9 mouse cellular contexts compared by ENCODE assay signal in genomic region chr7:141429840-141430584, GRCm38 (mm10). TPM values are rescaled to one million over a fixed set of nuclear protein-coding genes. Genes with fewer than 3 reads are reported as not detected.
DNase-seq lines count a peak whose midpoint lies in the region; ATAC-seq and TF ChIP-seq lines count a peak whose summit lies in the region.
"Had no signal": no experiment of that assay in that cellular context is flagged by ENCODE, and none has a peak within 500 bp of the region (broad histone marks: within the 10 kb centered on the region; RNA-seq: fewer than 3 reads in every experiment).

No protein-coding gene starts in this region.

- H3K9ac ChIP-seq in kidney, embryonic 15.5 days: 0 out of 2 replicates have a peak overlapping the region, but pooled peaks have one; percentile 10
- H3K9ac ChIP-seq in forebrain, postnatal 0 days: peak overlapping the region; percentile 71; the same call in 1 of the 2 replicates
- no peak overlapping the region for H3K9ac ChIP-seq in midbrain, embryonic 11.5 days (ENCODE audit: low read length)
- H3K9ac ChIP-seq: lung, embryonic 15.5 days had no signal

- 61% methylated on average over 9 of the region's 9 CpGs for WGBS in kidney, embryonic 15.5 days
- 65% methylated on average over 9 of the region's 9 CpGs for WGBS in forebrain, postnatal 0 days
- WGBS in midbrain, embryonic 11.5 days: 64% methylated on average over 9 of the region's 9 CpGs

- H3K4me3 ChIP-seq in kidney, embryonic 15.5 days (replicated peaks): no peak overlapping the region
- H3K4me3 ChIP-seq in forebrain, postnatal 0 days (ENCODE audit: low read depth, low read length): peak overlapping the region; percentile 45; the same call in 1 of the 2 replicates
- no peak overlapping the region for H3K4me3 ChIP-seq in midbrain, embryonic 11.5 days (ENCODE audit: low read depth, low read length)
- H3K4me3 ChIP-seq: lung, embryonic 15.5 days had no signal

- peaks cover 39% of the 10 kb centered on the region for H3K36me3 ChIP-seq in kidney, embryonic 15.5 days
- peaks cover 48% of the 10 kb centered on the region for H3K36me3 ChIP-seq in forebrain, postnatal 0 days (ENCODE audit: insufficient read depth)
- no peaks in the 10 kb centered on the region; the same call in 1 of the 2 replicates for H3K36me3 ChIP-seq in midbrain, embryonic 11.5 days (ENCODE audit: control insufficient read depth, insufficient read depth, low read length)

- peaks cover 41% of the 10 kb centered on the region for H3K4me1 ChIP-seq in kidney, embryonic 15.5 days
- H3K4me1 ChIP-seq in forebrain, postnatal 0 days (ENCODE audit: insufficient read depth): peaks cover 18% of the 10 kb centered on the region
- peaks cover 25% of the 10 kb centered on the region for H3K4me1 ChIP-seq in midbrain, embryonic 11.5 days (ENCODE audit: control insufficient read depth, insufficient read depth, low read length)

- peak overlapping the region; percentile 50 for H3K4me2 ChIP-seq in kidney, embryonic 15.5 days
- peak overlapping the region; percentile 75 for H3K4me2 ChIP-seq in forebrain, postnatal 0 days (ENCODE audit: low read depth)
- peak overlapping the region; percentile 59 for H3K4me2 ChIP-seq in midbrain, embryonic 11.5 days

- H3K9me3 ChIP-seq in kidney, embryonic 15.5 days (replicated peaks): no peaks in the 10 kb centered on the region
- H3K9me3 ChIP-seq in forebrain, postnatal 0 days (ENCODE audit: low read length): no peaks in the 10 kb centered on the region
- no peaks in the 10 kb centered on the region for H3K9me3 ChIP-seq in midbrain, embryonic 11.5 days (ENCODE audit: control insufficient read depth, low read length)
- H3K9me3 ChIP-seq: lung, embryonic 15.5 days had no signal

- no peak for DNase-seq in kidney, adult 11 months
- peak; percentile 33 to 45 for DNase-seq in cerebellum, postnatal 25 days
- DNase-seq in forebrain, postnatal 0 days: no peak
- DNase-seq in midbrain, embryonic 11.5 days (ENCODE audit: low spot score, missing footprints): peak; percentile 82
- DNase-seq in lung, postnatal 4 days: no peak
- DNase-seq in MN1 (ENCODE audit: low spot score): no peak
- no peak for DNase-seq in left cerebral cortex, adult 9 months (ENCODE audit: low spot score in 2 of 2)

- no peak for ATAC-seq in kidney, embryonic 15.5 days (replicated peaks; ENCODE audit: low FRiP score)
- no peak for ATAC-seq in forebrain, postnatal 0 days
- ATAC-seq in midbrain, embryonic 11.5 days (ENCODE audit: low FRiP score): peak; percentile 41

- H3K27ac ChIP-seq in kidney, embryonic 15.5 days: no peak overlapping the region
- 0 out of 2 replicates have a peak overlapping the region, but pooled peaks have one; percentile 77 for H3K27ac ChIP-seq in forebrain, postnatal 0 days (ENCODE audit: low read depth, low read length)
- no peak overlapping the region; the same call in 1 of the 2 replicates for H3K27ac ChIP-seq in midbrain, embryonic 11.5 days (ENCODE audit: low read depth, low read length)
- H3K27ac ChIP-seq: lung, embryonic 15.5 days had no signal

- H3K27me3 ChIP-seq in kidney, embryonic 15.5 days: no peaks in the 10 kb centered on the region
- H3K27me3 ChIP-seq in forebrain, postnatal 0 days (ENCODE audit: insufficient read depth, low read length): no peaks in the 10 kb centered on the region
- no peaks in the 10 kb centered on the region; the same call in 1 of the 2 replicates for H3K27me3 ChIP-seq in midbrain, embryonic 11.5 days (ENCODE audit: control insufficient read depth, insufficient read depth, low read length)
- H3K27me3 ChIP-seq: lung, embryonic 15.5 days had no signal

- no peak for TF ChIP-seq CTCF in forebrain, postnatal 0 days (IDR thresholded peaks at IDR 0.05; ENCODE audit: low read depth)

RNA-seq across cellular contexts. Expression of gene Cend1, which starts 0.7 kb away (rescaled TPM):
- polyA plus RNA-seq in kidney, embryonic 15.5 days (2015; fragmentation: Nextera tagmentation; extraction: Ambion mirVana): 2.6 and 3.4 TPM in 2 replicates
- 83.3 and 94.7 TPM in 2 replicates for total RNA-seq in forebrain, postnatal 0 days (2014; rRNA removed)
- 111 and 125 TPM in 2 replicates for polyA plus RNA-seq in forebrain, postnatal 0 days (2015; fragmentation: Nextera tagmentation; extraction: Ambion mirVana)
- 5.8 and 5.9 TPM in 2 replicates for polyA plus RNA-seq in midbrain, embryonic 11.5 days (2014; fragmentation: Nextera tagmentation; extraction: Ambion mirVana)

RNA-seq across cellular contexts. Expression of gene Slc25a22, which starts 7.7 kb away (rescaled TPM):
- 27.6 and 34.0 TPM in 2 replicates for polyA plus RNA-seq in kidney, embryonic 15.5 days (2015; fragmentation: Nextera tagmentation; extraction: Ambion mirVana)
- total RNA-seq in forebrain, postnatal 0 days (2014; rRNA removed): 115 and 141 TPM in 2 replicates
- 106 and 132 TPM in 2 replicates for polyA plus RNA-seq in forebrain, postnatal 0 days (2015; fragmentation: Nextera tagmentation; extraction: Ambion mirVana)
- polyA plus RNA-seq in midbrain, embryonic 11.5 days (2014; fragmentation: Nextera tagmentation; extraction: Ambion mirVana): 31.2 and 31.9 TPM in 2 replicates

RNA-seq across cellular contexts. Expression of gene Pidd1, which starts 13.8 kb away (rescaled TPM):
- 10.5 and 12.6 TPM in 2 replicates for polyA plus RNA-seq in kidney, embryonic 15.5 days (2015; fragmentation: Nextera tagmentation; extraction: Ambion mirVana)
- total RNA-seq in forebrain, postnatal 0 days (2014; rRNA removed): 2.0 and 2.2 TPM in 2 replicates
- polyA plus RNA-seq in forebrain, postnatal 0 days (2015; fragmentation: Nextera tagmentation; extraction: Ambion mirVana): 2.3 and 2.4 TPM in 2 replicates
- polyA plus RNA-seq in midbrain, embryonic 11.5 days (2014; fragmentation: Nextera tagmentation; extraction: Ambion mirVana): 7.4 and 7.8 TPM in 2 replicates

RNA-seq across cellular contexts. Expression of gene Gatd1, which starts 16.1 kb away (rescaled TPM):
- polyA plus RNA-seq in kidney, embryonic 15.5 days (2015; fragmentation: Nextera tagmentation; extraction: Ambion mirVana): 61.5 and 61.8 TPM in 2 replicates
- total RNA-seq in forebrain, postnatal 0 days (2014; rRNA removed): 58.9 and 65.0 TPM in 2 replicates
- 50.5 and 56.0 TPM in 2 replicates for polyA plus RNA-seq in forebrain, postnatal 0 days (2015; fragmentation: Nextera tagmentation; extraction: Ambion mirVana)
- polyA plus RNA-seq in midbrain, embryonic 11.5 days (2014; fragmentation: Nextera tagmentation; extraction: Ambion mirVana): 34.0 and 36.1 TPM in 2 replicates

RNA-seq across cellular contexts. Expression of gene Rplp2, which starts 17.2 kb away (rescaled TPM):
- 1,339 and 1,510 TPM in 2 replicates for polyA plus RNA-seq in kidney, embryonic 15.5 days (2015; fragmentation: Nextera tagmentation; extraction: Ambion mirVana)
- total RNA-seq in forebrain, postnatal 0 days (2014; rRNA removed): 312 and 427 TPM in 2 replicates
- polyA plus RNA-seq in forebrain, postnatal 0 days (2015; fragmentation: Nextera tagmentation; extraction: Ambion mirVana): 868 and 1,034 TPM in 2 replicates
- 891 and 959 TPM in 2 replicates for polyA plus RNA-seq in midbrain, embryonic 11.5 days (2014; fragmentation: Nextera tagmentation; extraction: Ambion mirVana)

Comparison
In these comparisons a context has a peak if more than half of its experiments do, and no peak if none do; other contexts are left out.
1. DNase-seq: peak in cerebellum, postnatal 25 days (2 of 2) and midbrain, embryonic 11.5 days (single experiment); none in kidney, adult 11 months (single experiment), forebrain, postnatal 0 days (single experiment), lung, postnatal 4 days (0 of 2), MN1 (single experiment) and left cerebral cortex, adult 9 months (0 of 2).
2. RNA of gene Cend1, which starts 0.7 kb away (polyA plus RNA-seq): 111 to 125 TPM in forebrain, postnatal 0 days; 5.8 to 5.9 TPM in midbrain, embryonic 11.5 days and 2.6 to 3.4 TPM in kidney, embryonic 15.5 days; every median in the first group is over 10 times any median in the second.
3. Peak in every context shown above with its lines, with median percentiles within 50 percentile points of each other: H3K4me2 ChIP-seq.